Mouse (Mus musculus) embryonic facial prominence, embryonic 15.5 days (tissue): ENCODE data around the gene Sowahc. TPM values are rescaled to one million over a fixed set of nuclear protein-coding genes. Genes with fewer than 3 reads are reported as not detected.
A peak's percentile ranks its signal among the peaks of the same experiment; 100 is the strongest.

ENCODE experiments used
- ATAC-seq: fragments of 200-750 bp; cut with Nextera tagmentation; 2 replicates; pipeline ENCODE4 v1.8.0; 2017; ENCODE audit warnings: low read depth, moderate TSS enrichment; ENCODE audit not compliant: insufficient number of reproducible peaks, low FRiP score, low TSS enrichment
- H3K27ac ChIP-seq: fragments of 300-500 bp; sonication (generic); replicated peaks from 2 replicates; pipeline ENCODE4 v1.5.1; 2015; ENCODE audit warnings: mild to moderate bottlenecking, inconsistent platforms
- H3K27me3 ChIP-seq: fragments of 300-500 bp; sonication (generic); 2 replicates; pipeline ENCODE4 v1.6.1; 2015; ENCODE audit warnings: inconsistent platforms
- H3K36me3 ChIP-seq: fragments of 300-500 bp; sonication (generic); 2 replicates; pipeline ENCODE4 v1.6.1; 2015; ENCODE audit warnings: mild to moderate bottlenecking, inconsistent platforms
- H3K4me1 ChIP-seq: fragments of 300-500 bp; sonication (generic); 2 replicates; pipeline ENCODE4 v1.6.1; 2015; ENCODE audit warnings: inconsistent platforms
- H3K4me2 ChIP-seq: fragments of 300-500 bp; sonication (generic); replicated peaks from 2 replicates; pipeline ENCODE4 v1.6.1; 2015; ENCODE audit warnings: mild to moderate bottlenecking, inconsistent platforms
- H3K4me3 ChIP-seq: fragments of 300-500 bp; sonication (generic); replicated peaks from 2 replicates; pipeline ENCODE4 v1.5.1; 2015; ENCODE audit warnings: mild to moderate bottlenecking, inconsistent platforms
- H3K9ac ChIP-seq: fragments of 300-500 bp; sonication (generic); 2 replicates; pipeline ENCODE4 v1.6.1; 2015; ENCODE audit warnings: inconsistent platforms
- H3K9me3 ChIP-seq: fragments of 300-500 bp; sonication (generic); replicated peaks from 2 replicates; pipeline ENCODE4 v1.6.1; 2016; ENCODE audit warnings: inconsistent platforms
- WGBS: fragments of 180-500 bp; shearing (Covaris S2); methylation state at CpG from one replicate; pipeline ENCODE4 v1.1.7; 2015; 5-methylcytosine and 5-hydroxymethylcytosine counted together
- polyA plus RNA-seq: library from polyadenylated mRNA; unstranded; fragments of >200 nt; fragmentation: Nextera tagmentation; extraction: Ambion mirVana; gene quantifications from 2 replicates; pipeline ENCODE4 v1.2.1, GENCODE M21; 2015

The Sowahc gene
- polyA plus RNA-seq, 1 experiment from 2014 or later, result 17.8 TPM

DNA sequence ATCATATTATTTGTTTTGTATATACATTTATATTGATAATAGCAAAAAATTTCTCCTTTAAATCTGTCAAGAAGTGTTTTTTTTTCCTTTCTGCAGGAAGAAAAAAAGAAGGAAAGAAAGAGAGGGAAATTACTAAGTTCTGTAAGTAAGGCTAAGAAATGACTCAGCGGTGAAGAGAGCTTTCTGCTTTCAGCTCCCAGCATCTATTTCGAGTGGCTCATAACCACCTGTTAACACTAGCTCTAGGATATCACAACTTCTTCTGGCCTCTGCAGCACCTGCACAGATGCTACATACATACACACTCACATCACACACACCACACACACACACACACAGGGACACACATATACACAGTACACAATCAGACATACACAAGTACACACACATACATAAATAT lies 34.8 kb downstream of the Sowahc start:
- Histone ChIP-seq H3K27me3 (no peaks in the 10 kb centered on the region), H3K9ac (no peak overlapping the region), H3K4me1 (peaks cover 11% of the 10 kb centered on the region), H3K27ac (no peak overlapping the region), H3K4me2 (no peak overlapping the region), H3K4me3 (no peak overlapping the region), H3K9me3 (no peaks in the 10 kb centered on the region), H3K36me3 (no peaks in the 10 kb centered on the region)
- WGBS, result 76% methylated on average over 2 of the region's 2 CpGs
- no peak for ATAC-seq

DNA sequence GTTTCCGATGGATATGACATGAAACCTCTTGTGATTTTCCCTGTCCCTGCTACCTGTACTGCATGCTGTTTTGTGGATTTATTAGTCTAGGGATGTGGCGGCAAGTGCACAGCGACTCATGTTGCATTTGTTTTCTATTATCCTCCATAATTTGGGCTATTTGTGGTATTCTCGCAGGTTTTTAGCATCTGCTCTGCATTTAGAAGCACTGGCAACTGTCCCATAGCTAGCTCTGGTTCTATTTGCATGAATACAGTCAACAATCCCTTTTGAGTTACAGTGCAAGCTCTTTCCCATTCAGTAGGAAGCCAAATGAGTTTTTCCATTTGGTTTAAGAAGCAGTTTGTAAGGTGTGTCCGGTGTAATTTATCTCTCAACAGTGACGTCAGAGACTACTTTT lies 37.8 kb downstream of the Sowahc start:
- Histone ChIP-seq H3K4me2 (peak overlapping the region; percentile 8), H3K4me1 (peaks cover 21% of the 10 kb centered on the region), H3K36me3 (no peaks in the 10 kb centered on the region), H3K9me3 (no peaks in the 10 kb centered on the region), H3K27me3 (no peaks in the 10 kb centered on the region), H3K4me3 (no peak overlapping the region), H3K9ac (no peak overlapping the region), H3K27ac (peak overlapping the region; percentile 35)
- WGBS, result 37% methylated on average over 6 of the region's 6 CpGs
- ATAC-seq, result no peak

DNA sequence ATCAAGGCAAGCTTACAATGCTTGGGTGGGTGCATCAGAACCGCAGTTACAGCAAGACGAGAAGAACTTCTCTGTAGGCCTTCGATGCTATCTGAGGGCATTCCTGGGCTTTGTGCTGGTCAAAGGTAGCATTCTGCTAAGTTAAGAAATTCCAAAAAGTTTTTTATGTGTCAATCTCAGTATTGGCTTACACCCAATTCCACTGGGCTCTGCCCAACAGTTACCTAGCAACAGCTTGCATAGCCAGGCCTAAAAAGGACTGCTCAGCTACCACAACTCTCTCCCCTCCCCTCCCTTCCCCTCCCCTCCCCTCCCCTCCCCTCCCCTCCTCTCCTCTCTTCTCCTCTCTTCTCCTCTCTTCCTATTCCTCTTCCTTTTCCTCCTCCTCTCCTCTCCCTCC lies 39.9 kb downstream of the Sowahc start:
- H3K27me3 ChIP-seq, result no peaks in the 10 kb centered on the region
- no peak for ATAC-seq
- no peak overlapping the region for H3K4me3 ChIP-seq
- no peak overlapping the region for H3K9ac ChIP-seq
- no peak overlapping the region for H3K4me2 ChIP-seq
- no peaks in the 10 kb centered on the region for H3K9me3 ChIP-seq
- no peak overlapping the region for H3K27ac ChIP-seq
- H3K4me1 ChIP-seq, result peaks cover 30% of the 10 kb centered on the region
- 71% methylated on average over 3 of the region's 3 CpGs for WGBS
- H3K36me3 ChIP-seq, result no peaks in the 10 kb centered on the region

DNA sequence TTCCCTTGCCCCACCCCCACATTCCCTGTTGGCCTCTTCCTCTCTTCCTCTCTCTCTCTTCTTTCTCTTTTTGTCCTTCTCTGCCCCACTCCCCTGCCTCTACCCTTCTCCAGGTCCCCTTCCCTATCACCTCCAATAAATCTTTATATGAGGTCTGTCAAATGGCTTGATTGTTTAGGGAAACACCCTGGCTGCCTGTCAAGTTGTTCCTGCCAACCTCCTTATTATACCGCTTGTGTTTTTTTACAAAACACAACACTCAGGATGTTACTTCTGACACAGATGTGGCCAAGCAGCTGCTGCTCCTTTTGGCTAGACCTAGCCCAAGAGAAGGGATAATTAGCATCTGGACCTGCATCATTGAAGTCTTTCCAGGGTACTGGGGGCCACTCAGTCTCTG lies 40.3 kb downstream of the Sowahc start:
- no peak for ATAC-seq
- Histone ChIP-seq H3K36me3 (no peaks in the 10 kb centered on the region), H3K27me3 (no peaks in the 10 kb centered on the region), H3K9me3 (no peaks in the 10 kb centered on the region), H3K4me3 (no peak overlapping the region), H3K4me1 (peaks cover 30% of the 10 kb centered on the region), H3K27ac (no peak overlapping the region), H3K4me2 (no peak overlapping the region), H3K9ac (no peak overlapping the region)
- 43% methylated on average over 1 of the region's 1 CpGs for WGBS

DNA sequence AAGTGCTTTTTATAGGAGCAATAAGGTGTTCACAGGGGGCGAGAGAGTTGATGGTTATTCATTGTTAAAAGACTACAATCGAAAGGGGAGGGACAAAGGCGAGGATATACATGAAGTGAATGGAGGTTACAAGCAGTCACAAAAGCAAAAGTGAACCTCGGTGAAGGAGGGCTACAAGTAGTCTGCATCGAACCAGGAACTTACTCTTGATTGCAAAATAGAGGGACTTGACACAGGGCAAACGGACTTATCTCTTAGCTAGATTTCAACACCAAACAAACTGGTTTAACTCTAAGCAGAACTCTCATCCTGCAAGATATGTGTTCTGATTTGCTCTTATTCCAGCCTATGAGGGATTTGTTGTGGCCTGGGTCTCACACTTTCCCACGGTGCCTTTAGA lies 41.2 kb downstream of the Sowahc start:
- H3K27ac ChIP-seq, result no peak overlapping the region
- WGBS, result 80% methylated on average over 7 of the region's 7 CpGs
- ATAC-seq, result no peak

DNA sequence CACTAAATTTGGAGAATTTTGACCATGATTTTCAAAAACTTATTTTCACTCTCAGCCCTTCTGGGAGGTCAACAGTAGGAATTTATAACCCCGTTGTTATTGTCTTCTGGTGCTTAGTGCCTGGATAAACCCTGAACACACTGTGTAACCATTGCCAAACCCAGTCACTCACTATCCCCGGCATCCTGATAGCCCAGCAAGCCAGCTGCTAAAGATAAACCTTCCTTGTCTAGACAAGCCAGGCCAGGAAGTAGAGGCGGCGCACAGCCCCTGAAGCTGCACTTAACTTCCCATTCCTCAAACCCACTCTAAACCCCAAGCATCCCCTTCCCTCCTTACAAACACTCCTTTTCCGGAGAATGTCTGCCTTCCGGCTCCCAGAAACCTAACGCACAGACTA lies 43.3 kb downstream of the Sowahc start:
- no peak overlapping the region for H3K27ac ChIP-seq

More for the DNA sequence above, 41.2 kb downstream of the Sowahc start:
- Histone ChIP-seq H3K9me3 (no peaks in the 10 kb centered on the region), H3K4me1 (peaks cover 30% of the 10 kb centered on the region), H3K4me2 (no peak overlapping the region), H3K4me3 (no peak overlapping the region), H3K9ac (no peak overlapping the region), H3K36me3 (no peaks in the 10 kb centered on the region), H3K27me3 (no peaks in the 10 kb centered on the region)

DNA sequence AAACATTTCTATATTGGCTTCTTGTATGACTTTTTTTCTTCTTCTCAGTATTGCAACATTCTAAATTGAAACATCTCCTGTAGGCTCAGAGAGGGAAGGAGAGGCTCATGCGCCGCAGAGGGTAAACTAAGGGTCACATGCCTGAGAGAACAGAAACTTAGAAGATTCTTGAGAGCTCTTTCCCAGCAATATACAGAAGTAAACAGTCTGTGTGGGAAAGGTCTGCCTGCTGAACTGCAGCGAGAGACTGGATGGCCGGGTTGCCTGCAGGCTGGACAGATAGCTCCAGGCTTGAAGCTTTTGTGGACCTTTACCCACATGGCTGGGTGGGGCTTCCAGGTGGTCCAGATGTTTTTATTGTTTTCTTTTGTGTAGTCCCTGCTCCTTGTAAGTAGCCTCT lies 43.9 kb downstream of the Sowahc start:
- Histone ChIP-seq H3K27me3 (no peaks in the 10 kb centered on the region), H3K9me3 (no peaks in the 10 kb centered on the region), H3K4me2 (no peak overlapping the region), H3K4me3 (no peak overlapping the region), H3K36me3 (no peaks in the 10 kb centered on the region), H3K4me1 (peaks cover 19% of the 10 kb centered on the region), H3K27ac (peak overlapping the region; percentile 52), H3K9ac (no peak overlapping the region)
- no peak for ATAC-seq
- 43% methylated on average over 4 of the region's 4 CpGs for WGBS

More for the DNA sequence above, 43.3 kb downstream of the Sowahc start:
- Histone ChIP-seq H3K4me3 (no peak overlapping the region), H3K36me3 (no peaks in the 10 kb centered on the region), H3K4me1 (peaks cover 20% of the 10 kb centered on the region), H3K9me3 (no peaks in the 10 kb centered on the region), H3K27me3 (no peaks in the 10 kb centered on the region), H3K9ac (no peak overlapping the region), H3K4me2 (no peak overlapping the region)
- 43% methylated on average over 7 of the region's 7 CpGs for WGBS
- no peak for ATAC-seq

DNA sequence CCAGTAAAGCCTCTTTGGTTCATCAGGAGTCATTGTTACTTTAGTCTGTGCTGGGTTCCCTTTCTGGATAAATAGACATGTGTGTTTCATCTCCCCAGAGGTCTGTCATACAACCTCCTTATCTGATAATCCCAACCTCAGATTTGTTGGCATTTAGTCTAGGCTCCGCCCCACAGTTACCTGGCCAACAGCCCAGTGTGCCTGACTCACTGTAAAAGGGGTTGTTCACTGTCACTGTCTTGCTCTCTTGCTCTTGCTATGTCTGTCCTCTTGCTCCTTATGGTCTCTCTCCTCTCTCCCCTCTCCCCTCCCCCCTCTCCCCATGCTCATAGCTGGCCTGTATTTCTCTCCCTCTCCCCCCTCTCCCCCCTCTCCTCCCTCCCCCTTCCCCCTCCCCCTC lies 44.3 kb downstream of the Sowahc start:
- 65% methylated on average over 1 of the region's 1 CpGs for WGBS
- Histone ChIP-seq H3K4me3 (no peak overlapping the region), H3K4me1 (peaks cover 19% of the 10 kb centered on the region), H3K27me3 (no peaks in the 10 kb centered on the region), H3K9me3 (no peaks in the 10 kb centered on the region), H3K4me2 (no peak overlapping the region), H3K9ac (no peak overlapping the region), H3K36me3 (no peaks in the 10 kb centered on the region), H3K27ac (peak overlapping the region; percentile 52)
- no peak; the same call in 1 of the 2 replicates for ATAC-seq

DNA sequence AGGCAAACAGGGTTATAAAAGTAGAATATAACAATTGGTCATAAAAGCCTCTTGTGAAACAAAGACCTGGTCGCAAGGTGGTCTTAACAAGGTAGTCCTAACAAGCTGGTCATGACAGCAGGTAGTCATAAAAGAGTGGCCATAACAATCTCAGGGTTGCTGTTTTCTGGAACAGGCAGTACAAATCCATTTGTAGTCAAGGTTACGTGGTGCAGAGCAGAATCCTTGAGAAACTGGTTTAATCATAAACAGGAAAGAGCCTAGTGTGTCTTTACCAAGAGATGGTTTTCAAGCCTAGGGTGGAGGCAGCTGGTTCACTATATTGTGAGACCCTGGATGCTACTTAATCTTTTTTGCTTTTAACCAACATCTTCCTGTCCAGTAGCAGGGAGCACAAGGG lies 45.5 kb downstream of the Sowahc start:
- Histone ChIP-seq H3K4me1 (peaks cover 15% of the 10 kb centered on the region), H3K4me3 (no peak overlapping the region), H3K36me3 (no peaks in the 10 kb centered on the region), H3K4me2 (no peak overlapping the region), H3K27me3 (no peaks in the 10 kb centered on the region), H3K9ac (no peak overlapping the region), H3K9me3 (no peaks in the 10 kb centered on the region), H3K27ac (no peak overlapping the region)
- 86% methylated on average over 2 of the region's 2 CpGs for WGBS
- no peak for ATAC-seq

DNA sequence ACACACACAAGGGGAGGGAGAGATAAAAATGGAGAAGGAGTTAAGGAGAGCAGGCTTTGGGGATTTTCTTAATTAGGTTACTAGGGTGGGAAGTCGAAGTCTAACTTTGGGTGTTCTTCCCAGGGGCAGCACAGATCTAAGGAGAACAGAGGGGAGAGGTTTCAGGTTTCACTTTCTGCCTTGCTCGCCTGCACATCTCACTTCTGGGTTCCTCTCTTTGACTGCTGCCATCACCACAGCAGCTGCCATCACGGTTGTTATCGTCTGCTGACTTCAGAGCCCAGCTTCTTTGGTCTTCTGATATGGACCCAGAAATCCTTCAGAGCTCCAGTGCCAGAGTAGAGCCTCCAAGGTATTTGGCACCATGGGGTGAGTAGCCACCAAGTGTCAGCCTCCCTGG lies 46.4 kb downstream of the Sowahc start:
- 45% methylated on average over 4 of the region's 4 CpGs for WGBS
- ATAC-seq, result no peak
- peaks cover 10% of the 10 kb centered on the region for H3K4me1 ChIP-seq
- no peak overlapping the region for H3K9ac ChIP-seq
- no peak overlapping the region for H3K4me3 ChIP-seq
- H3K36me3 ChIP-seq, result no peaks in the 10 kb centered on the region
- no peaks in the 10 kb centered on the region for H3K27me3 ChIP-seq
- H3K4me2 ChIP-seq, result no peak overlapping the region
- no peak overlapping the region for H3K27ac ChIP-seq
- no peaks in the 10 kb centered on the region for H3K9me3 ChIP-seq

DNA sequence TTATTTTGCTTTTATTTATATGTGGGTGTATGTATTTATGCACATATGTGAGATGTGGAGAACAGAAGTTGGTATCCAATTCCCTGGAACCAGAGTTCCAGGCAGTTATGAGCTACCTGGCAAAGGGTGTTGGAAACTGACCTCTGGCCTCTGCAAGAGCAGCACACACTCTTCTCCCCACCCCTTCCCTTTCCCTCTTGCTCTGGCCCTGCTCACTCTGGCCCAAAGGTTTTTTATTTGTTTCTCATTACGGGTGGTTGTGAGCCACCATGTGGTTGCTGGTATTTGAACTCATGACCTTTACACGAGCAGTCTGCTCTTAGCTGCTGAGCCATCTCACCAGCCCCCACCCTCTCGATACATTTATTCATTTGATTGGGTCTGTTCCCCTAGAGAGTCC lies 47.0 kb downstream of the Sowahc start:
- no peak for ATAC-seq
- Histone ChIP-seq H3K36me3 (no peaks in the 10 kb centered on the region), H3K9ac (no peak overlapping the region), H3K4me2 (no peak overlapping the region), H3K4me3 (no peak overlapping the region), H3K27me3 (no peaks in the 10 kb centered on the region), H3K4me1 (peaks cover 10% of the 10 kb centered on the region), H3K27ac (no peak overlapping the region), H3K9me3 (no peaks in the 10 kb centered on the region)
- 39% methylated on average over 3 of the region's 3 CpGs for WGBS

DNA sequence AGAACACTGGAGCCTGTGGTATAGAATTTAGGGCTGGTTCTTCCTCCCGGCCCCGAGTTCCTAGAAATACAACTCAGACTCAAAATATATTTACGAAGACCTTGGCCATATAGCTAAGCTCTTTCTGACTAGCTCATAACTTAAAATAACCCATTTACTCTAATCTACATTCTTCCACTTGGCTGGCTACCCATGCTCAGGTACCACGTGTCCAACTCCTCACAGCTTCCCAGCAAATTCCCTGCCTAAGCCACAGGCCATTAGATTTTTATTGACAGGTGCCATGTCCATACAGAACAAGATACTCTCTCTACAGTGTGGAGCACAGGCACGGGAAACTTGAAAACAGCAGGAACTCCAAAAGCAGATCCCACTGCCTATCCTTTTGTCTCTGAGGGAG lies 54.0 kb downstream of the Sowahc start:
- H3K36me3 ChIP-seq, result no peaks in the 10 kb centered on the region
- WGBS, result 79% methylated on average over 5 of the region's 5 CpGs
- no peaks in the 10 kb centered on the region for H3K9me3 ChIP-seq
- H3K4me1 ChIP-seq, result no peaks in the 10 kb centered on the region
- H3K4me2 ChIP-seq, result no peak overlapping the region
- H3K27ac ChIP-seq, result no peak overlapping the region
- H3K9ac ChIP-seq, result no peak overlapping the region
- no peak for ATAC-seq
- no peak overlapping the region for H3K4me3 ChIP-seq
- no peaks in the 10 kb centered on the region for H3K27me3 ChIP-seq
